Mouse (Mus musculus) CH12.LX (cell line): ENCODE measurements around the gene Olfr666. TPM values are rescaled to one million over a fixed set of nuclear protein-coding genes. Genes with fewer than 3 reads are reported as not detected.

Experiments used
- DNase-seq: peaks from one replicate; pipeline ENCODE4 v3.0.0-alpha.2; 2013; ENCODE audit errors: extremely low read depth
- H3K27ac ChIP-seq: 2 replicates; pipeline ENCODE4 v1.5.1; 2012; ENCODE audit warnings: low read depth, mild to moderate bottlenecking, control low read depth, moderate library complexity; ENCODE audit not compliant: insufficient read depth
- H3K27me3 ChIP-seq: replicated peaks from 2 replicates; pipeline ENCODE3; 2012; ENCODE audit warnings: inconsistent platforms
- H3K36me3 ChIP-seq, 2 experiments: replicated peaks in 1 of 2; 2 replicates each; pipeline versions ENCODE3 to v1.6.1; 2012; ENCODE audit warnings: inconsistent platforms in 1 of 2, low read length in 1 of 2, mild to moderate bottlenecking in 1 of 2, mixed read lengths in 1 of 2, moderate library complexity in 1 of 2; ENCODE audit not compliant: control insufficient read depth in 1 of 2, insufficient read depth in 1 of 2
- H3K4me1 ChIP-seq, 2 experiments: 2 replicates each; pipeline ENCODE4 v1.6.1; 2012; ENCODE audit warnings: inconsistent platforms in 1 of 2, moderate library complexity in 1 of 2; ENCODE audit not compliant: insufficient read depth in 2 of 2, control insufficient read depth in 1 of 2
- H3K4me2 ChIP-seq: 2 replicates; pipeline ENCODE4 v1.6.1; 2012; ENCODE audit warnings: low read depth, mild to moderate bottlenecking, control low read depth; ENCODE audit not compliant: poor library complexity, insufficient read depth, severe bottlenecking
- H3K4me3 ChIP-seq, 3 experiments: fragments of 150-350 bp in 1 of 3; sonication (generic) in 1 of 3; replicated peaks in 1 of 3; 2 replicates each; pipeline versions ENCODE3 to v1.5.1; 2011 to 2012; ENCODE audit warnings: low read depth in 2 of 3, low read length in 2 of 3, mild to moderate bottlenecking in 2 of 3, moderate library complexity in 2 of 3, control low read depth in 1 of 3, improper control_type of control experiment in 1 of 3, inconsistent platforms in 1 of 3, mixed read lengths in 1 of 3; ENCODE audit not compliant: poor library complexity in 1 of 3
- H3K79me2 ChIP-seq: replicated peaks from 2 replicates; pipeline ENCODE4 v1.6.1; 2012; ENCODE audit warnings: mild to moderate bottlenecking, moderate library complexity; ENCODE audit not compliant: control insufficient read depth, poor library complexity, insufficient read depth, severe bottlenecking; ENCODE audit errors: extremely low read depth
- H3K9ac ChIP-seq: 2 replicates; pipeline ENCODE4 v1.6.1; 2012; ENCODE audit warnings: low read depth, mild to moderate bottlenecking, control low read depth, moderate library complexity; ENCODE audit not compliant: insufficient read depth
- H3K9me3 ChIP-seq: replicated peaks from 2 replicates; pipeline ENCODE3; 2012; ENCODE audit warnings: low read length, inconsistent platforms, mixed read lengths
- BHLHE40 ChIP-seq: IDR thresholded peaks from 2 replicates; pipeline ENCODE4 v1.6.1; 2011; ENCODE audit warnings: mild to moderate bottlenecking, low read depth, low read length, improper control_type of control experiment
- CTCF ChIP-seq, 2 experiments: IDR thresholded peaks in 1 of 2; conservative IDR thresholded peaks in 1 of 2; 2 replicates each; pipeline ENCODE4 v1.5.1; 2011 to 2012; ENCODE audit warnings: low read depth in 2 of 2, low read length in 2 of 2, improper control_type of control experiment in 1 of 2, inconsistent platforms in 1 of 2, mild to moderate bottlenecking in 1 of 2, moderate library complexity in 1 of 2
- ELF1 ChIP-seq: IDR thresholded peaks from 2 replicates; pipeline ENCODE4 v1.6.1; 2014; ENCODE audit warnings: low read depth, mild to moderate bottlenecking, inconsistent platforms, low read length, improper control_type of control experiment
- EP300 ChIP-seq: IDR thresholded peaks from 2 replicates; pipeline ENCODE4 v1.6.1; 2011; ENCODE audit warnings: low read length, improper control_type of control experiment
- ETS1 ChIP-seq: conservative IDR thresholded peaks from 2 replicates; pipeline ENCODE4 v1.6.1; 2012; ENCODE audit warnings: low read depth, mild to moderate bottlenecking, inconsistent platforms, low read length, improper control_type of control experiment, moderate library complexity
- HCFC1 ChIP-seq: IDR thresholded peaks from 2 replicates; pipeline ENCODE4 v1.6.1; 2012; ENCODE audit warnings: low read depth, mild to moderate bottlenecking, inconsistent platforms, low read length, improper control_type of control experiment
- IRF4 ChIP-seq: IDR thresholded peaks from 2 replicates; pipeline ENCODE4 v1.6.1; 2014; ENCODE audit warnings: low read depth, mild to moderate bottlenecking, inconsistent platforms, low read length, improper control_type of control experiment
- JUND ChIP-seq: conservative IDR thresholded peaks from 2 replicates; pipeline ENCODE4 v1.6.1; 2011; ENCODE audit warnings: low read depth, low read length, improper control_type of control experiment
- KAT2A ChIP-seq: IDR thresholded peaks from 2 replicates; pipeline ENCODE4 v1.6.1; 2012; ENCODE audit warnings: low read length, improper control_type of control experiment, inconsistent platforms; ENCODE audit not compliant: insufficient replicate concordance
- MAX ChIP-seq: IDR thresholded peaks from 2 replicates; pipeline ENCODE4 v1.6.1; 2011; ENCODE audit warnings: low read length, improper control_type of control experiment
- MAZ ChIP-seq: IDR thresholded peaks from 2 replicates; pipeline ENCODE4 v1.6.1; 2012; ENCODE audit warnings: low read depth, mild to moderate bottlenecking, inconsistent platforms, low read length, improper control_type of control experiment, moderate library complexity
- MXI1 ChIP-seq: IDR thresholded peaks from 2 replicates; pipeline ENCODE4 v1.6.1; 2011; ENCODE audit warnings: mild to moderate bottlenecking, low read depth, low read length, improper control_type of control experiment
- NELFE ChIP-seq: IDR thresholded peaks from 2 replicates; pipeline ENCODE4 v1.6.1; 2011; ENCODE audit warnings: low read depth, low read length, improper control_type of control experiment
- PAX5 ChIP-seq: IDR thresholded peaks from 2 replicates; pipeline ENCODE4 v1.6.1; 2012; ENCODE audit warnings: low read length, inconsistent platforms, mixed read lengths
- POLR2AphosphoS2 ChIP-seq: IDR thresholded peaks from 2 replicates; pipeline ENCODE4 v1.6.1; 2011; ENCODE audit warnings: low read depth, low read length, improper control_type of control experiment
- SMC3 ChIP-seq: IDR thresholded peaks from 2 replicates; pipeline ENCODE4 v1.6.1; 2011; ENCODE audit warnings: low read depth, low read length, improper control_type of control experiment
- TBP ChIP-seq: conservative IDR thresholded peaks from 2 replicates; pipeline ENCODE4 v1.6.1; 2011; ENCODE audit warnings: low read depth, low read length, improper control_type of control experiment
- USF1 ChIP-seq: IDR thresholded peaks from 2 replicates; pipeline ENCODE4 v1.6.1; 2014; ENCODE audit warnings: low read depth, mild to moderate bottlenecking, inconsistent platforms, low read length, improper control_type of control experiment
- ZC3H11A ChIP-seq: IDR thresholded peaks from 2 replicates; pipeline ENCODE4 v1.6.1; 2012; ENCODE audit warnings: low read depth, mild to moderate bottlenecking, inconsistent platforms, low read length, improper control_type of control experiment
- ZKSCAN1 ChIP-seq: IDR thresholded peaks from 2 replicates; pipeline ENCODE4 v1.6.1; 2012; ENCODE audit warnings: low read depth, inconsistent platforms, low read length, improper control_type of control experiment, borderline replicate concordance
- ZMIZ1 ChIP-seq: IDR thresholded peaks from 2 replicates; pipeline ENCODE4 v1.6.1; 2012; ENCODE audit warnings: low read depth, mild to moderate bottlenecking, inconsistent platforms, low read length, improper control_type of control experiment
- ZNF384 ChIP-seq: IDR thresholded peaks from 2 replicates; pipeline ENCODE4 v1.6.1; 2012; ENCODE audit warnings: low read depth, low read length, improper control_type of control experiment, inconsistent platforms
- dilution Hi-C: fragments of 300-500 bp; cut with MboI; formaldehyde crosslinking; loops from 2 replicates; pipeline ENCODE4 v1.14.3; 2020; ENCODE audit warnings: low sequenced_read_pairs; ENCODE audit not compliant: extremely low pct_unique_long_range_greater_than_20kb, extremely low pct_ligation_motif_present
- in situ Hi-C: fragments of 300-500 bp; cut with MboI; formaldehyde crosslinking; loops from 3 replicates; pipeline ENCODE4 v1.14.3; 2019; ENCODE audit warnings: low sequenced_read_pairs, low pct_ligation_motif_present, low pct_unique_long_range_greater_than_20kb, mixed read lengths
- polyA plus RNA-seq: library from polyadenylated mRNA; unstranded; fragments of >175 nt; gene quantifications from 2 replicates; pipeline ENCODE4 v1.2.1, GENCODE M21; 2012; ENCODE audit warnings: low read depth; ENCODE audit not compliant: insufficient read length
- total RNA-seq, 2 experiments: library from RNA; depleted of rRNA; stranded (reverse); fragments of 300-350 nt in 1 of 2; fragments of >200 nt in 1 of 2; gene quantifications; 2 replicates each; pipeline ENCODE4 v1.2.3; 2012 to 2014

Gene Olfr666
- total and polyA plus RNA-seq, 3 experiments, result not detected

- H3K79me2 ChIP-seq, result no peaks in the 10 kb centered on the region
- no peaks in the 10 kb centered on the region for H3K4me1 ChIP-seq
- H3K4me2 ChIP-seq, result no peak within 1 kb of the TSS
- H3K27me3 ChIP-seq, result no peaks in the 10 kb centered on the region
- H3K27ac ChIP-seq, result no peak within 1 kb of the TSS
- dilution Hi-C loops, result no loop called here
- H3K4me3 ChIP-seq, result no peak within 1 kb of the TSS
- TF ChIP-seq ELF1 (no peak), NELFE (no peak), MAX (no peak), KAT2A (no peak), BHLHE40 (no peak), HCFC1 (no peak), PAX5 (no peak), ZKSCAN1 (no peak)
- no peak within 1 kb of the TSS for H3K9ac ChIP-seq
- no peaks in the 10 kb centered on the region for H3K36me3 ChIP-seq
- in situ Hi-C loops, result no loop called here
- DNase-seq, result no peak
- no peaks in the 10 kb centered on the region for H3K9me3 ChIP-seq
Measured at GRCm38 (mm10) chr7:104927957-104928356, 32.2 kb upstream of the Olfr666 start, which contains the start of gene Olfr668. TSS of gene Olfr668 (minus strand) at chr7:104928057.

GRCm38 (mm10) chr7:104921382-104921781 is 25.6 kb upstream of the Olfr666 start, which contains the start of gene Olfr667:
TSS of gene Olfr667 (minus strand) at chr7:104921482.
- no peaks in the 10 kb centered on the region for H3K27me3 ChIP-seq
- dilution Hi-C loops, result no loop called here
- no peaks in the 10 kb centered on the region for H3K36me3 ChIP-seq
- DNase-seq, result no peak
- H3K27ac ChIP-seq, result no peak within 1 kb of the TSS
- TF ChIP-seq TBP (no peak), ZC3H11A (no peak), ZKSCAN1 (no peak), USF1 (no peak), JUND (no peak), POLR2AphosphoS2 (no peak), ETS1 (no peak), IRF4 (no peak), HCFC1 (no peak), PAX5 (no peak), ZNF384 (no peak), BHLHE40 (no peak), EP300 (no peak), NELFE (no peak), MAZ (no peak), ELF1 (no peak), MXI1 (no peak), SMC3 (no peak), CTCF (conservative IDR thresholded peaks at IDR 0.05 in 1 of 2, IDR thresholded peaks at IDR 0.05 in 1 of 2; ENCODE audit: low read depth in 2 of 2, low read length in 2 of 2) (no peak), ZMIZ1 (no peak)
- no peaks in the 10 kb centered on the region for H3K9me3 ChIP-seq
- H3K9ac ChIP-seq, result no peak within 1 kb of the TSS
- H3K4me3 ChIP-seq, result no peak within 1 kb of the TSS
- no peak within 1 kb of the TSS for H3K4me2 ChIP-seq
- in situ Hi-C loops, result no loop called here
- H3K4me1 ChIP-seq, result no peaks in the 10 kb centered on the region
- H3K79me2 ChIP-seq, result no peaks in the 10 kb centered on the region
